Mouse (Mus musculus) heart, postnatal 0 days (tissue): Measurements from ENCODE around the gene Egr2.

ENCODE experiments used
- CTCF ChIP-seq: IDR thresholded peaks from 2 replicates; pipeline ENCODE4 v1.5.1; 2016; ENCODE audit warnings: antibody characterized with exemption, control low read depth, low read depth
- EP300 ChIP-seq: IDR thresholded peaks from 2 replicates; pipeline ENCODE4 v1.6.1; 2016; ENCODE audit warnings: antibody characterized with exemption, low read depth

DNA sequence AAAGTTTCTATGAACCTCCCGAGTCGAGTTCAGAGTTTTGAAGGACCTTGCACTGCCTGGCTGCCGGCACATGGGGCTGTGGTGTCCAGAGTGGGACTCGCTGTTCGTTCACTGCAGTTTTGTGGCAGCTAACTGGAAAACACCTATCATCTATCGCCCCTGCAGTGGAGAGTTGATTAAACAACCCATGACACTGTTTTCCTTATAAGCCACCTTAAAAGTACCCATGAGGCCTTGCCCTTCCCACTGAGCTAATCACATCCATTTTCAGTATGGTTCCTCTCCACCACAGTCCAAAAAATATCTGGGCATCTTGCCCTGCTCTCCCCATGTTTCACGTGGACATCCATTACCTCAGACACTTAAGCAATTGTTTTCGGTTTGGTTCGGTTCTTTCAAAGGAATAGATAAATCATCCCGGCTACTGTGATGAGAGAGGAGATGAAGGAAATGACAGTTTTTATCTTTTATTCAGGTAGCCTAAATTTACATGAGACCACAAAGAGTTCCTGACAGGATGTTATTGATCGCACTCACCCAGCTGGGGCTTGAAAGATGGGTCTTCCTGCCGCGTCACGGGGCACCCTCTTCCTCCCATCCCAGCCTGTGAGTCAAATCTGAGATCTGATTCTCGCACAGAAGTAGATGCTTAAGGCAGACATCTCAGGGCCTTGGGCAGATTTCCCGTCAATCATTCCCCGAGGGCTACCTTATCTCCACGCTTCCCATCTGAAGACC, 50.8 kb downstream of the Egr2 start:
- no peak for TF ChIP-seq CTCF
- TF ChIP-seq EP300: no peak
